Mouse (Mus musculus) erythroblast, embryonic 14.5 days (primary cell): ENCODE data around the gene Tnf. TPM values are rescaled to one million over a fixed set of nuclear protein-coding genes. Genes with fewer than 3 reads are reported as not detected.

Experiments used
- H3K27me3 ChIP-seq: 2 replicates; pipeline ENCODE4 v1.6.1; 2012; ENCODE audit warnings: inconsistent platforms; ENCODE audit not compliant: control insufficient read depth
- H3K36me3 ChIP-seq: 2 replicates; pipeline ENCODE4 v1.6.1; 2012; ENCODE audit warnings: mild to moderate bottlenecking, inconsistent platforms; ENCODE audit not compliant: control insufficient read depth
- H3K4me1 ChIP-seq: 2 replicates; pipeline ENCODE4 v1.6.1; 2012; ENCODE audit warnings: inconsistent platforms; ENCODE audit not compliant: control insufficient read depth
- H3K4me3 ChIP-seq: replicated peaks from 2 replicates; pipeline ENCODE3; 2012; ENCODE audit warnings: moderate library complexity, mild to moderate bottlenecking, inconsistent platforms
- H3K9me3 ChIP-seq: 2 replicates; pipeline ENCODE4 v1.6.1; 2012; ENCODE audit warnings: low read length, inconsistent platforms, mixed read lengths; ENCODE audit not compliant: control insufficient read depth
- GATA1 ChIP-seq: IDR thresholded peaks from 2 replicates; pipeline ENCODE4 v1.6.1; 2012; ENCODE audit warnings: low read length, inconsistent platforms, mixed read lengths
- TAL1 ChIP-seq: IDR thresholded peaks from 3 replicates; pipeline ENCODE4 v1.6.1; 2012; ENCODE audit warnings: low read length, inconsistent platforms, mixed read lengths
- polyA plus RNA-seq: library from polyadenylated mRNA; stranded (reverse); fragments of >175 nt; gene quantifications from 2 replicates; pipeline ENCODE4 v1.2.3, GENCODE M21; 2012

The Tnf gene
- polyA plus RNA-seq, 1 experiment, result 0.09 TPM

DNA sequence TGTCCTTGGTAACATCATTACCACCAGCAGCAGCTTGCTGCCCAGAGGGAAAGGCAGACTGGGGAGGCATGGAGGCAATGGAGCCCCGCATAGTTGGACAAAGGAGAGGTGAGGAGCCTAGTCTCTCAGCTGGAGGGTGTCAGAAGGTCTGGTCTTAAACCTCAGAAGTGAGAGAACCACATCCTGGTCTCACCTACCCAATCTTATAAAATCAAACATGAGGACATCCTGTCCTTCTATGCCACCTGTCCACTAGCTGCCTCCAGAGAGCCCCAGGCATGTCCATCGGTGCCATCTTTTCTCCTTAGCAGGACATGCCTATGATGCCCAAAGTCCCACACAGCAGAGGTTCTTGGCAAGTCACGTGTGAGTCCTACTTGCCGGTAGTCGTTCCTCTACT lies 21.7 kb downstream of the Tnf start:
- TF ChIP-seq GATA1 (no peak), TAL1 (no peak)
- H3K27me3 ChIP-seq, result no peaks in the 10 kb centered on the region
- H3K36me3 ChIP-seq, result no peaks in the 10 kb centered on the region
- H3K4me1 ChIP-seq, result no peaks in the 10 kb centered on the region; the same call in 1 of the 2 replicates
- no peaks in the 10 kb centered on the region for H3K9me3 ChIP-seq
- no peak overlapping the region for H3K4me3 ChIP-seq

- Histone ChIP-seq H3K27me3 (no peaks in the 10 kb centered on the region), H3K4me3 (no peak overlapping the region), H3K36me3 (no peaks in the 10 kb centered on the region), H3K9me3 (no peaks in the 10 kb centered on the region), H3K4me1 (no peaks in the 10 kb centered on the region; the same call in 1 of the 2 replicates)
- TF ChIP-seq TAL1 (no peak), GATA1 (no peak)
These were observed 23.3 kb downstream of the Tnf start for GRCm38 (mm10) chr17:35178528-35178927.

- TF ChIP-seq GATA1 (no peak), TAL1 (no peak)
These were observed 25.8 kb downstream of the Tnf start, which contains the start of gene Aif1 for GRCm38 (mm10) chr17:35175968-35176367. Gene Aif1 (minus strand): TSS chr17:35176068.

DNA sequence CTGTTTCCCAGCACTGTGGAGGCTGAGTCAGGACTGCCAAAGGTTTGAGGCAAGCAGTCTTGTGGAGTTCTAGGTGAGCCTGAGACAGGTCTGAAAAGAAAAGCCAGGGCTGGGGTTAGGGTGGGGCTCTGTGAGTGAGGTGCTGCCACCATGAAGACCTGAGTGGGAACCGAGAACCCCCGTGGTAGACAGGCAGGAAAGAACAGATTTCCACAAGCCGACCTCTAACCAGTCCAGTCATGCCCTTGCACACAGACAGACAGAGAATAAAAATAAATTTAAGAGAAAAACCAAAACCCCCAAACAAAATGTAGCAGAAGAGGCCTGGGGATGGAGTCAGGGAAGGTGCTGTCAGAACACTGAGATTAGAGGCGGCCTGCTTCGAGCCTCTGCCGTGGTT lies 26.4 kb downstream of the Tnf start:
- Histone ChIP-seq H3K36me3 (no peaks in the 10 kb centered on the region), H3K27me3 (0 out of 2 replicates have a peak, but pooled peaks cover 2% of the 10 kb centered on the region), H3K4me3 (no peak overlapping the region), H3K9me3 (no peaks in the 10 kb centered on the region), H3K4me1 (no peaks in the 10 kb centered on the region; the same call in 1 of the 2 replicates)
- TF ChIP-seq GATA1 (no peak), TAL1 (no peak)

More at GRCm38 (mm10) chr17:35175968-35176367, 25.8 kb downstream of the Tnf start, which contains the start of gene Aif1:
- no peaks in the 10 kb centered on the region for H3K9me3 ChIP-seq
- H3K4me1 ChIP-seq, result no peaks in the 10 kb centered on the region; the same call in 1 of the 2 replicates
- H3K36me3 ChIP-seq, result no peaks in the 10 kb centered on the region
- H3K27me3 ChIP-seq, result 0 out of 2 replicates have a peak, but pooled peaks cover 2% of the 10 kb centered on the region
- no peak within 1 kb of the TSS for H3K4me3 ChIP-seq

DNA sequence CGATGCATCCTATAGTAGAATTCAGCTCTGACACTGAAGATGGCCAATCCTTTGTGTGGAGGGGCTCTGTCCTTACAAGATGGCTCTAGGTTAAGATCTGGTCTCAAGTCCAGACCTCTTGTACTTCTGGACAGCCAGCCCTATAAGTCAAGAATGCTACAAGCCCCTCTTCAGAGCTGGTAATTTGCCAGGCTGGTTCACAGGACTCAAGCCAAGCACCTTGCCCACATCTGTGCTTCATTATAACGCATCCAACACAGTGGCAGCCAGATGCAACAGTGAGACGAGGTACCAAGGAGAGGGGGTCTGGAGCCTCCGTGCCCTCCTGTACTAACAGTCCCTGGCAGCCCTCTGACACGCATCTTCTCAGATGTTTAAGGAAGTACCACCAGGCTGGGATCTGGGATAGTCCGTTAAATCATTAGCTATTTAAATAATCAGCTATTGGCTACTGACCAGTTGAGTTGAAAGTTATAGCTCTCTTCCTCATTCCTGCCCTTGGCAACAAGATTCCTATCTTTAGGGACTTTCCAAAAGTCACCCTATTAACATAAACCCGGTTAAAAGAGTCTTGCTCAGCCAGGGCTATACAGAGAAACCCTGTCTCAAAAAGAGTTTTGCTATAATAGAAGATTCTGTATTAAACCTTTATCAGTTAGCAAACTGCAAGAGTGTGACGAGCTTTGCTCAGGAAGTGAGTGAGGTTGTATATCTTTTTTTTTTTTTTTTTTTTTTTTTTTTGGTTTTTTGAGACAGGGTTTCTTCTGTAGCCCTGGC lies 27.4 kb downstream of the Tnf start:
- no peaks in the 10 kb centered on the region for H3K36me3 ChIP-seq
- H3K4me3 ChIP-seq, result no peak overlapping the region
- H3K4me1 ChIP-seq, result no peaks in the 10 kb centered on the region; the same call in 1 of the 2 replicates
- no peaks in the 10 kb centered on the region for H3K9me3 ChIP-seq
- TF ChIP-seq TAL1 (no peak), GATA1 (no peak)
- 0 out of 2 replicates have a peak, but pooled peaks cover 2% of the 10 kb centered on the region for H3K27me3 ChIP-seq

GRCm38 (mm10) chr17:35173329-35173728 lies 28.5 kb downstream of the Tnf start:
- no peak for TF ChIP-seq GATA1
- no peak for TF ChIP-seq TAL1
- Histone ChIP-seq H3K9me3 (no peaks in the 10 kb centered on the region), H3K4me3 (no peak overlapping the region)

DNA sequence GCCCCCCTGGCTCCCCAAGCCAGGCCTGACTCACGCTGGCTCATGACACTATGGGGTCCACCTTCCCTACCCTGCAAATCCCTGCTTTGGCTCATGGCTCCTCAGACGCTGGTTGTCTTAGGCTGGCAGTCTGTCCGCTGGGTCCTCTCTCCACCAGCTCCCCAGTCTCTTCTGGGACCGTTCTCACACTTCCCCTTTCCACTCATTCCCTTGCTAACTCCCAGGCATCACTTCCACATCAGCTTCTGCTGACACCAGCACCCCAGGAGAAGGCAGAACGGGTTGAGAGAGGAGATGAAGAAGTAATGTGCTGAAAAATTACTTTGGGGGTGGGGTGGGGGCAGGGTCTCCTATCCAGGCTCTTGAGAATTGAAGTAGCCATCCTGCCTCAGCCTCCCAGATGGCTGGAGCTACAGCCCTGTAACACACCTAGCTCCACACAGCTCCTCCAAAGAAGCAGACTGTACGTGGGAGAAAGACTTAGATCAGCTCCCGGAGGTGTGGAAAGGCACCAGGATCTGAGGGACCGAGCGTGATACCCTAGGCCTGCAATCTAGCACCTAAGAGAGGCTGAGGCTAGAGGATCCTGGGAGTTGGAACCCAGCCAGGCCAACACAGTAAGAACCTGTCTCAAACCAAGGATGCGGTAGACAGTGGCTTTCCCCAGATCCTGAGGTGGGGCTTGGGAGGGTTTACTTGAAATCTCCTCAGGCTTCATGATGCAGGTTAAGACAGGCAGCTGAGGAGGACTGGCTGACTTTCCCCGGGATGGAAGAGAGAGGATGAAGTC lies 29.2 kb downstream of the Tnf start:
- H3K27me3 ChIP-seq, result 0 out of 2 replicates have a peak, but pooled peaks cover 2% of the 10 kb centered on the region
- H3K4me1 ChIP-seq, result peaks cover 2% of the 10 kb centered on the region
- H3K36me3 ChIP-seq, result no peaks in the 10 kb centered on the region
- no peak overlapping the region for H3K4me3 ChIP-seq
- TF ChIP-seq GATA1, result no peak
- no peaks in the 10 kb centered on the region for H3K9me3 ChIP-seq

More at GRCm38 (mm10) chr17:35173329-35173728, 28.5 kb downstream of the Tnf start:
- H3K4me1 ChIP-seq, result peaks cover 2% of the 10 kb centered on the region
- H3K36me3 ChIP-seq, result no peaks in the 10 kb centered on the region
- 0 out of 2 replicates have a peak, but pooled peaks cover 2% of the 10 kb centered on the region for H3K27me3 ChIP-seq

- Histone ChIP-seq H3K36me3 (no peaks in the 10 kb centered on the region), H3K4me3 (no peak overlapping the region), H3K4me1 (peaks cover 25% of the 10 kb centered on the region), H3K27me3 (0 out of 2 replicates have a peak, but pooled peaks cover 2% of the 10 kb centered on the region), H3K9me3 (no peaks in the 10 kb centered on the region)
- TF ChIP-seq TAL1, result no peak
- no peak for TF ChIP-seq GATA1
These were observed 33.1 kb downstream of the Tnf start for GRCm38 (mm10) chr17:35168541-35169207.
